Mouse (Mus musculus) spleen, adult 2 months (tissue): ENCODE data around the gene 4921536K21Rik.

ENCODE experiments used
- CTCF ChIP-seq: fragments of 200-500 bp; IDR thresholded peaks from 2 replicates; pipeline ENCODE4 v1.5.1; 2011; ENCODE audit warnings: mild to moderate bottlenecking, inconsistent platforms; ENCODE audit not compliant: insufficient read depth, insufficient read length, insufficient replicate concordance; ENCODE audit errors: extremely low read depth
- POLR2A ChIP-seq: fragments of 200-500 bp; IDR thresholded peaks from 2 replicates; pipeline ENCODE4 v1.6.1; 2011; ENCODE audit warnings: low read depth, low read length, inconsistent platforms

DNA sequence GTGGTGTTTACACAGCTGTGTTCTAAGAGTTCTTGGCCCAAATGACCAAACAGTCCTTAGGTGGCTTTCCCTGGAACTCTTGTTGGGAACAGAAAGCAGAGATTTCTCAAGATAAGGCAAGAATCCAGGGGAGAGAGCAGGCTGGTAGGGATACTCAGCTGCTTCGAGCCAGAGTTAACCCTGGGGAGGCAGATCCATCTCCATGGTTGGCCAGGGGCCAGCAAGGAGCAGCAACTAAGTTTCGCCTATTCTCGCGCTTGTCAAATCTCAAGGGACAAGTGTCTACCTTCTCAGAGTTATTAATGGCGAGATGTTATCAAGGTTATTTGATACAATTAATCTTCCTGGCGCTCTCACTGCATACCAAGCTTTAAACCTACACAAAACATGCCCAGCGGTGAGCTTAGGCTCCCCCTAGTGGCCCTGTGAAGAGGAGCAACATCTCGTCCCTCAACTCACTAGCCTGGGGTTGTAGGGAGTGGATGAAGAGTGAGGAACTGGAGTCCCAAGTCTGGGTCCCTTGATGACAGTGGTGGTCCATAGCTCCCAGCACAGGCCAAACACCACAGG lies 26.5 kb upstream of the 4921536K21Rik start:
- TF ChIP-seq POLR2A = no peak
- TF ChIP-seq CTCF = peak; percentile 74; the same call in 1 of the 2 replicates
